Mouse (Mus musculus) c-Kit-positive CD71-negative TER-119-negative erythroid progenitor cells, embryonic 14.5 days (primary cell): ENCODE results near the gene Prps1l3.
"Not testable (repeated sequence)": the region's sequence is repeated elsewhere in the genome, so short reads cannot be mapped to it uniquely, and the experiment has no call there.

Experiments used
- DNase-seq: peaks from one replicate; pipeline ENCODE4 v3.0.0-alpha.2; 2013; ENCODE audit warnings: low read depth

Prps1l3 gene

GRCm38 (mm10) chr12:57230192-57230706 is at the start of gene Prps1l3, which contains the start of gene Mipol1:
Gene Prps1l3, plus strand, starts transcription at chr12:57230412.
Gene Mipol1, plus strand, starts transcription at chr12:57230427.
- peak; percentile 78 for DNase-seq

GRCm38 (mm10) chr12:57184401-57185147 is 45.6 kb upstream of the Prps1l3 start:
- no peak for DNase-seq

- no peak for DNase-seq
Observed at GRCm38 (mm10) chr12:57185475-57185874, 44.7 kb upstream of the Prps1l3 start.

- DNase-seq: no peak
Observed at GRCm38 (mm10) chr12:57186126-57186525, 44.1 kb upstream of the Prps1l3 start.

GRCm38 (mm10) chr12:57187032-57187431 is 43.2 kb upstream of the Prps1l3 start:
- no peak for DNase-seq

GRCm38 (mm10) chr12:57194609-57195008 is 35.6 kb upstream of the Prps1l3 start:
- DNase-seq: no peak

GRCm38 (mm10) chr12:57196286-57196607 is 34.0 kb upstream of the Prps1l3 start:
- no peak for DNase-seq

- DNase-seq: no peak
Observed at GRCm38 (mm10) chr12:57196608-57197362, 33.4 kb upstream of the Prps1l3 start.

- no peak for DNase-seq
Observed at GRCm38 (mm10) chr12:57197363-57198026, 32.7 kb upstream of the Prps1l3 start, which contains the start of gene Slc25a21. Gene Slc25a21, minus strand, starts transcription at chr12:57197472.

GRCm38 (mm10) chr12:57198269-57198668 is 31.9 kb upstream of the Prps1l3 start:
- no peak for DNase-seq

- DNase-seq: no peak
Observed at GRCm38 (mm10) chr12:57199427-57199826, 30.8 kb upstream of the Prps1l3 start.

GRCm38 (mm10) chr12:57201901-57202300 is 28.3 kb upstream of the Prps1l3 start:
- no peak for DNase-seq

GRCm38 (mm10) chr12:57204276-57204851 is 25.8 kb upstream of the Prps1l3 start:
- DNase-seq: no peak

- no peak for DNase-seq
Observed at GRCm38 (mm10) chr12:57211353-57212311, 18.6 kb upstream of the Prps1l3 start.

GRCm38 (mm10) chr12:57212463-57212862 is 17.7 kb upstream of the Prps1l3 start:
- DNase-seq: not testable (repeated sequence)

GRCm38 (mm10) chr12:57226411-57226810 is 3.8 kb upstream of the Prps1l3 start:
- no peak for DNase-seq

GRCm38 (mm10) chr12:57227776-57228175 is 2.4 kb upstream of the Prps1l3 start:
- no peak for DNase-seq

- no peak for DNase-seq
Observed at GRCm38 (mm10) chr12:57229703-57230102, 509 bp upstream of the Prps1l3 start.

GRCm38 (mm10) chr12:57231085-57231875 is 1.1 kb downstream of the Prps1l3 start:
- DNase-seq: no peak

- DNase-seq: no peak
Observed at GRCm38 (mm10) chr12:57233386-57233785, 3.2 kb downstream of the Prps1l3 start.
